Mouse (Mus musculus): Measurements from ENCODE around the gene Alpk3.
A peak's percentile ranks its signal among the peaks of the same experiment; 100 is the strongest.

The Alpk3 gene

DNA sequence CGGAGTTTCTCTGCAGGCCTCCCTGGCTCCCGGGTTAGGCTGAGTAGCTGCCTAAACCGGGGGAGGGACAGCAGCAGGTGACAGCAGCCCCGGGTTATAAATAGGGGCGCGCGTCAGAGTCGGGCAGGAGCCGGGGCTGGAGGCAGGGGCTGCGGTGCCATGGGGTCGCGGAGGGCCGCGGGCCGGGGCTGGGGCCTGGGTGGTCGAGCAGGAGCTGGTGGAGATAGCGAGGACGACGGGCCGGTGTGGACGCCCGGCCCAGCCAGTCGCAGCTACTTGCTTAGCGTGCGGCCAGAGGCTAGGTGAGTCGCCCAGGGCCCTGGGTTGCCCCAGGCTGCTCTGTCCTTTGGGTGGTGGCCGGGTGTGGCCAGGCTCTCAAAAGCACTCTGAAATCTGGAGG lies at the start of gene Alpk3:
Gene Alpk3 (plus strand): TSS at position 130 of the 400 bp plus-strand sequence.
- DNase-seq: no peak

DNA sequence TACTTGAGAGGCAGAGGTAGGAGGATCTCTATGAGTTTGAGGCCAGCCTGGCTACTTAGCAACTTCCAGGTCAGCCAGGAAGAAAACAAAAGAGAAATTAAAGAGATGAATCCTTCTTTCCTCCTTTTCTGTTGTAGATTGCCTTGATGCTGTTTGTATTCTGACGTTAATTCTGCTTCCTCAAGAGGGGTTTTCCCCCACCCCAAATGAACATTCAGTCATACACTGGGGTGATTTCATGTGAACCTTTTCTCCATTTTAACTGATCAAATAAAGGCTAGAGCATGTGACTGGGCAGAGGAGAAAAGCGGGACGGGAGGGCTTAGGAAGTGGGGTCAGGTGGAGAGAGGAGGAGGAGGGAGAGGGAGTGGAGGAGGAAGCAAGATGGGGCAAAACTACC lies 49.1 kb upstream of the Alpk3 start:
- no peak for DNase-seq

DNA sequence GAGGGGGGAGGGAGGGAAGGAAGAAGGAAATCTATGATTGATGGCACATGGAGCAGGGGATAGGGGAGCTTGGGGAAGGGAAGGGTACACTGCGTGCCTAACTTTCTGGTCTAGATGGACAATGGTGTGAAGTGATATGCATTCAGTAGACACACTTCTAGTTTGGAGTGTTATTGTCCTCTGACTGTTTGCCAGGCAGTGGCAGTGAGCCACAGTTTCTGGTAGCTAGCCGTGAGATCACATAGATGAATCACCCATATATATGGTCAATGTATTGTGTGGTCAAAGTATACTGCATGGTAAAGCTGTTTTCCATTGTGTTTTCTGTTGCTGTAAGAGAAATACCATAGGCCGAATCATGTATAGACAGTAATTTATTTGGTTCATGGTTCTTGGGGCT lies 45.8 kb upstream of the Alpk3 start:
- DNase-seq: no peak

DNA sequence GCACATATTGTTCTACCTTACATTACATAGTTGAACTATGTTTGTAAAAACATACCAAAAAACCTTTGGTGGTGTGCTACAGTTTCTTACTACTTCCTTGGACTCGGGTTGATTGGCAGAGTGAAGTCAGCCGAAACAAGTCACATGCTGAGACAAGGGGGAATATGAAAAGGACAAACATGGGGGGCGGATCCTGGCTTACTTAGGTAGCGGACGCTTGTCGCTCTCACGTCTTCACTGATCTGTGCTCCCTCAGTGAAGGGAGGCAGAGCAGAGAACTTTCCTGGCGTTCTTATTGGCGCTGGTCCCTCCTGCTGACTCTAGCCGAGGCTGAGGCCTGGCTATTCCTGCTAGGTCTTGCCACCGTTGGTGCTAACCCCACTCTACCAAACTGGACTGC lies 37.1 kb upstream of the Alpk3 start:
- DNase-seq: no peak

DNA sequence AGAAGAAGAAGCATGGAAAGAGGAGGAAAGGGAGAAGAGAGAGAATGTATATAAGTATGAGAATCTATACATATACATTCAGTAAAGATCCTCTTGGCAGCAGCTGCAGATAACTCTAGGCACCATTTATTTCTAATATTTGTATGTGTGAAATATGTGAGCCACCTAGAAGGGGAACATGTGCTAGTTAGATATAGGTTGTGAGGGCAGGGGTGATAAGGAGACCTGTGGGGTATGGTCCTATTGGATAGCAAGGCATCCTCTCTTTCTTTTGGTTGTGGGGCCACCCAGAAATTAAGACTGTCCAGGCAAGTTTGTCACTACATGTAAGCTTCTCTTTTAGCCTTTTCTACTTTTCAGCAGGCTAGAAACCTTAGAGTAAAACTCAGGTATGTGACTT lies 34.7 kb upstream of the Alpk3 start:
- no peak for DNase-seq

DNA sequence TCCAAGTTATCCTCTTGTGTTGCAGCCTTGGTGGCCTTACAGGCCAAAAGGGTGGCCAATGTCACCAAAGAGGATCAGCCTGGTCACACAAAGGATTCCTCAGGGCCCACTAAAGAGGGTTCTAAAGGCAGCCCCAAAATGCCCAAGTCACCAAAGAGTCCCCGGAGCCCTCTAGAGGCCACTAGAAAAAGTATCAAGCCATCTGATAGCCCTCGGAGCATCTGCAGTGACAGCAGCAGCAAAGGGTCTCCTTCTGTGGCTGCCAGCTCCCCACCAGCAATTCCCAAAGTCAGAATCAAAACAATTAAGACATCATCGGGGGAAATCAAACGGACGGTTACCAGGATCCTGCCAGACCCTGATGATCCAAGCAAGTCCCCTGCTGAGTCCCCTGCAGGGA lies 33.3 kb upstream of the Alpk3 start:
- no peak for DNase-seq

DNA sequence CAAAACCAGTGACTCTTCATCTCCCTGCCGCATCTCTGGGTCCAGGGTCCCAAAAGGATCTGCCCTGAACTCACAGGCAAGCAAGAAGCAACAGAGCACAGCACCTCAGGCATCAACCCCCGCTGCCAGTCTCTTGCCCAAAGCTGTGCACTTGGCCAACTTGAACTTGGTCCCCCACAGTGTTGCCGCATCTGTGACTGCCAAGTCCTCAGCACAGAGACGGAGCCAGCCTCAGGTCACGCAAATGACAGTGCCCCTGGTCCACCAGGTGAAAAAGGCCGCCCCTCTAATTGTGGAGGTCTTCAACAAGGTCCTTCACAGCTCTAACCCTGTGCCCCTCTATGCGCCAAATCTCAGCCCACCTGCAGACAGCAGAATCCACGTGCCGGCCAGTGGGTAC lies 32.7 kb upstream of the Alpk3 start:
- DNase-seq: no peak

DNA sequence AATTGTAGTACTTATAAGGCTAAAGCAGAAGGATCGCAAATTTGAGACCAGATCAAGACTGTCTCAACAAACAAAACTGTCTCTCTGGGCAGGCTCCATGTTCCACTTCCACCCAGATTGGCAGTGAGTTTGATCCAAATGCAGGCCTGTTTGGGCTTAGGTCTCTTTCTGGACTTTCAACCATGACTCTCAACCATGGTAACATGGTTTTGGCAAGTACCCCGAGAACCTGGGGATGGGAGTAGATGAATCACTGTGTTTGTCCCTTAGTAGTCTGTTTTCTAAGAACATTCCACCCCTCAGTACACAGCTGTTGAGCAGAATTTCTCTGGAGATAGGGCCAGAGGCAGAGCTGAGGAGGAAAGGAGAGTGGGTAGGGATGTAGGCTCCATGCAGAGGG lies 31.6 kb upstream of the Alpk3 start:
- no peak for DNase-seq

DNA sequence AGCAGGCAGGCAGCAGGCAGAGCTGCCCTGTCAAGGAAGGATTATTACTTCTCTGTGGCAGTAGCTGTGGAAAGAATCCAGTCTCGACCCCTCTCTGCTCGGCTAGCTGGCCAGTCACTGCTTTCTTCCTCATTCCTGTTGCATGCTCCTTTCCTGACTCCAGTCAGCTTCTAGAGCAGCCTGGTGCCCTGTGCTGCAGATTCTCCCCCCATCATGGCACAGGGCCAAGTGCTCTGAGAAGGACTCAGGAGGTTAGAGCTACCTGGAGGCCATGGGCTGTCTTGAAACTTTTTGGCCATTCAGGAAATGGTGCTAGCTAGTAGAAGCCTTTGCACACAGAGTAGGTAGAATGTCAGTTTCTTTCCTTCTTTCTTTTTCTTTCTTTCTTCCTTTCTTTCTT lies 17.7 kb upstream of the Alpk3 start:
- peak; percentile 53 for DNase-seq

DNA sequence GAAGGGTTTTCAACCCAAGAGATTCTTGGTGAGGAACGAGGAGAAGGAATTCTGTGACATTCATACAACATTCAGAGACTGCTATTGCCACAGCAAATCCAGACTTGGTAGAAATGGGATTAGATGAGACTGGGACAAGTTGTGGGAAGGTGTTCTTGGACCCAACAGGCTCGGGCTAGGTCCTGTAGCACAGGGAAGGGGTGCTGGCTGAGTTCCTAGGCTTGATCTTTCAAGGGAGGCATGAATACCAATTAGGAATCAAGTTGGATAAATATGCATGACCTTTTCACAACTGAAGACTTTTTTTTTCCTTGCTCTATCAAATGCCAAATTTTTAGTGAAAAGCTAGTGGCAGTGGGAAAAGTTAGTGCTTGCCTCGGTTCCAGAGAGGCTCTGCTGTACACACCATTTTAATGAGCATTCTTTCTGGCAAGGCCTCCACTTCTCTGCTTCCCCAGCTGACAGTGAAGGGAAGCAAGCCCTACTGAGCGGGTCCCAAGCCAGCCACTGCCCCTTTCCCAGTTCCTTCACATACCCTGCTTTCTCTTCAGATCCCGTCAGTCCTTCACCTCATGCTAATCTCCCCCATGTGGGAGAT lies 14.3 kb upstream of the Alpk3 start:
- DNase-seq: no peak

DNA sequence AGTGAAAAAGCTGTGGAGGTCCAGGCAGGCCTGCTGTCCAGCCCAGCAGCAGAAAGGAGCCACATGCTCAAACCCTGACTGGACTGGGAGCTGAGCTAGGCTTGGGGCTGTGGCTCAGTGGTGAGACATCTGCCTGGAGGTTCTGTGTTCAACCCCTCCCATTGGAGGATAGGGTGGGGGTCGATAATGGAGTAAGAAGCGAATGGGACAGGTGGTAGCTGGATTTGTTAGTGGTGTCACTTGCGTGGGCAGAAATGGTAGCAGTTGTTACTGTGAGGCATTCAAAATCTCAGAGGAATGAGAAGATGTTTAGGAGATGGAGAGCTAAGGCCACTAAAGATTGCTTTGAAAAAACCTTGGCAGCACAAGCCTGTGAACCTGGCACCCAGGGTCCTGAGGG lies 9.6 kb upstream of the Alpk3 start:
- DNase-seq: no peak

DNA sequence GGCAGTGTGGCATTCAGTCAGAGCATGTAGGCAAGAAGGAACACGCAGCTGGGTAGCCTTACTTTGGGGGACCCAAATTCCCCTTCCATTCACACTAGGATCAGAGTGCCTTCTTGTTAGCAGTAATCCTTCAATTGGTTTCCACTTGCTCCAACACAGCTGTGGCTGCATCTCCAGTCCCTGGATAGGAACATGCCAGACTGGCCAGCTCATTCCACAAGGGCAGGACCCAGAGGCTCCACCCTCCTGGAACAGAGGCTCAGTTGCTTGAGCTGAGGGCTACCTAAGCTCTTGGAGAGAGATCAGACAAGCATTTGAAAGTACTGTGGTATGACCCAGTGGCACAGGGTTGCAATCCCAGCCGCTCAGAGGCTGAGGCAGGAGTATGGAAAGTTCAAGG lies 8.9 kb upstream of the Alpk3 start:
- DNase-seq: no peak

DNA sequence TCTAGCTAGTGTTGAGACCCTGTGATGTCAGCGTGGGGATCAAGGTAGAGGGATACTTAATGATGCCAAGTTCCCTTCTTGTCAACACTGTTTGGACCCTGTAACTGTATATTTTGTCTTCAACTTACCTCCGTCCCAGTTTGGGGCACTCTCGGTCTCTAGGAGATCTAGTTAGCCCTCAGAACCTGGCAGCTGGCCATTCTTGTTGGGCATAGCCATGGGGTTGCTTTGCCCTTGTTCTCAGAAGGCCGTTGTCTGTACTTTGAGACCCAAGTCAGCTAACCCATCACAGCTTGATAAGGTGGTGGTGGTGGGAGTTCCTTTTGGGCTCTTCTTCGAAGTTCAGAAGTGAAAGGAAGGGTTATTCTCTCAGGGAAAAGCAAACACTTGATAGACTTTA lies 7.4 kb upstream of the Alpk3 start:
- no peak for DNase-seq

DNA sequence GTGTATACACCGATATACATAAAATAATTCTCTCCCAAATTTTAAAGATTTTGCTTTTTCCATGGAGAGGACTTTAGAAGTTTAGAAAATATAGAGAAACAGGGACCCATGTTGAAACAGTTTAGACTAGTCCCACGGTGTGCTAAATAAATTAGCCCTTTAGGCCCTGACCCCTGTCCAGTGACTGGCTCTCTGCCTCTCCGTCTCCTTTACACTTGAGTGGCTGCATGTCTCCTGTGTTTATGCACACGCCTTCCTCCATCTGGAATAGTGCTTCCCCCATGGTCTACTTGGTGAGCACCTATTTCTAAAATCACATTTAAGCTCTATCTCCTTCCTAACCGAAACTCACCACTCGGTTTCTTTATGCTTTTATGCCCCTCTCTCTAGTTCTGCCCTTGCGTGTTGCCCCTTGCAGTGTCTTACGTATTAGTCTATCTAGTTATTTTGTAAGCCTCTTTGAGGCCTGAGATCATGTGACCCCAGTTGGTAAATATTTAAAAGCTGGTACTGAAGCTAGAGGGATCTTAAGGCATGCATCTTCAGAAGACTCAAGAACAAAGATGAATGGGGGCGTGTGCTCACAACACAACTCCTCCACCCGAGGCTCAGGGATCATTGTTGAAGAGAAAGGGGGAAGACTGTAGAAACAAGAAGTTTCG lies 1.6 kb upstream of the Alpk3 start:
- peak; percentile 29 for DNase-seq

DNA sequence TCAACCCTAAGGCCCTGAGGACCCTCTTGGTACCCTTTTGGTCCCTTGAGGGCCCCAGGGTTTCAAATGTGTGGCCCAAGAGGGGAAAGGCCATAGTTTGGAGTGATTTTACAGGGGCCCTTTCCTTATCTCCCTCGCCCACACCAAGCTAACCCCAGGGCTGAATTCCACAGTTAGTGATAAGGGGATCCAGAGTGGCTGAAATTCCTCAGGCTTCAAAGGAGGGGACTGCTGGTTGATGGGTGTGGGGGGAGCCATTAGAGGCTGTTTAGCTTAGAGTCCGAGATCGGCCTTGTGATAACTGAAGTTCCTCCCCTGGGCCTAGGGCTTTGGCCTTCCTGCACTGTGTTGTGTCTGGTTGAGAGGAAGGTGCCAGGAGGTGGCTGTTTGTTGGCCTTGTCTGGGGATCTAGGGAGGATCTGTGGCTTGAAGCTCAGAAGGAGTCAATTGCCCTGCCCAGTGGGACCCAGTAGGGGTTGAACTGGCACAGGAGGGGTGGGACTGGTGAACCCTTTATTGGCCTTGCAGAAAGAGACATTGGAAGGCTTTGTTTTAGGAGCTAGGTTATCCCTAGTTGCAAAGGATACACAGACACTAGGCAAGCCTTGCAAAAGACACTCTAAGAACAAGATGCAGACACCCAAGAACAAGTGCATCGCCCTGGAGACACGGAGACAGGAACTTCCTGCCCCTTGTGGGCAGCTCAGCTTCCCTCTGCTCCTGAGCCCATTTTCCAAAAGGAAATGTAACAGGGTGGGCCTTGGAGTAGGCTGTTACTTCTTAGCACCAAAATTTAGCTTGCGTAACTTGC lies 706 bp downstream of the Alpk3 start:
- no peak for DNase-seq

DNA sequence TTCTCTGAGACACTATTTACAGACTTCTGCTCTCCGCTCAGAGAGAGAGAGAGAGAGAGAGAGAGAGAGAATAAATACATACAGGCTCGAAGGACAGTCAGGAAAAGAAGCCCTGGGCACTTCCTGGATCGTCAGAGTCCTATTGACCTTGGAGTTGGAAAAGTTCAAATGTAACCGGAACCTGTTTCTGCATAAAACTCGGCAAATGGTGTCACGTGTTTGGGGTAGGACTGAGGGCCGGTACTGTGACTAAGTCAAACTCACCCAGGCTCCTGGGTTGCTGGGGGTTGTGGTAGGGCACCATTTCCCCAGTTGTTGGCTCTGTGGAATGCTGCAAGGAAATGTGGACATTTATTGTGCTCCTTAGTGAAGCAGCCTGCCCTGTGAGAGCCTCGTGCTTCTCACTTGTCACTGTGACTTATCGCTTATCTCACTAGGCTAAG lies 1.3 kb downstream of the Alpk3 start:
- DNase-seq: peak; percentile 24

DNA sequence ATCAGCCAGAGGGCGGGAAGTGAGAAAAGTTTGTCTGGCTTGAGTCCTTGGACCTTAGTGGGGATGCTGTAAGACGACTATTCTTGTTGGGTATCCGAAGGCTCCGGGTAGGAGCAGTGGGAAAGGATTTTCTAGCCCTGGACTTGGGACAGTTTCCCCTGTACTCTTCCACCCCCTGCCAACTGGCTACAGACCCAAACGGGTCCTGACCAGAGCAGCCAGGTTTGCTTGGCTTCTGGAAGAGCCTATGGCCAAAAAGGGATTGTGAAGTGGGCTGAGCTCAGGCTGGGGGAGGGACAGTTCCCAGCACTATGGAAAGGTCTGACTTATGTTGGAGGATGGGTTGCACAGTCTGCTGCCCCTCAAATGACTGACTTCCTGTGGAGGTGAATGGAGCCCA lies 2.0 kb downstream of the Alpk3 start:
- no peak for DNase-seq

DNA sequence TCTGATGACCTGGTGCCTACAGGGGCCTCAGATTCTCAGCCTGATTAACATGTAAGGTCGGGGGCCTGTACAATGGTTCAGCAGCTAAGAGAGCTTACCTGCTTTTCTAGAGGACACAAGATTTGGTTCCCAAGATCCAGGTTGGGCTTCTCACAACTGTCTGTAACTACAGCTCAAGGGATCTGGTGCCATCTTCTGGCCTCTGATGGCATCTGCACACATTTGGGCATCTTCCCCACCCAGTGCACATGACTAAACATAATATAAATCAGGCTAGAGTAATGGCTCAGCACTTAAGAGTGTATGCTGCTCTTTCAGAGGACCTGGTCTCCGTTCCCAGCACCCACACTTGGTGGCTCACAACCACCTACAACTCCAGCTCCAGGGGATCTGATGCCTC lies 3.5 kb downstream of the Alpk3 start:
- DNase-seq: peak; percentile 59

DNA sequence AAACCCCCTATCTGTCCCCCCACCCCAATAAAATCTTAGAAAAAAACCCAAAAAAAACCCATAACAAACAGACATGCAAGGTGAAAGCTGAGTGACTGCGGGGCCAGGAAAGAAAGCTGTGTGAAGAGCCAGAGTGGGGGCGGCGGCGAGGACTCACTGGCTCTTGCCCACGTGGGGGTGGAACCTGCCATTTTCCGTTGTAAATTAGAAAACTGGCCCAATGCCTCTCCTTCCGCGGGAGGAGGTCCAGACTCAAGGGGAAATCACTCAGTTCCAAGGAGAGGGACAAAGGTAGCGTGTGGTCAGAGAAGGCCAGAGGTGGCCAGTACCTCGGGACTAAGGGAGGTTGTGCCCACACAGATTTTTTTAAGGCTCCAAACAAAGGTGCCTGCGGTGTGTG lies 4.5 kb downstream of the Alpk3 start:
- peak; percentile 49 for DNase-seq

DNA sequence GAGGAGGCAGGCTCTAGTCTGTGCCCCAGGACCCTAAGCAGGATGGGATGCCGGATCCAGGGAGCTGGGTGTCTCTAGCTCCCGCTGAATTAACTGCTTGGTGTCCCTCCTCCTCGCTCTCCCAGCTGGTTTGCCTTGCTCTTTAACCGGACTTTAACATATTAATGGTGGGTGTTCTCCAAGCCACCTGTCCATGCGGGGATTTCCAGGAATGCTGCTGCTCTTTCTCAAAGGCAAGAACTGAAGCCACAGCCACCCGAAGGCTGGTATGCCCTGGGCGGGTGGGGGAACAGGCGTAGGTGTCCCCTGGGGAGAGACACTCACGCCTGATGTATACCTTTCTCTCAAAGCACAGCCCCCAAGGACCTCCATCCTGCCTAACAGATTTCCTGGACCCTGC lies 5.9 kb downstream of the Alpk3 start:
- no peak for DNase-seq

DNA sequence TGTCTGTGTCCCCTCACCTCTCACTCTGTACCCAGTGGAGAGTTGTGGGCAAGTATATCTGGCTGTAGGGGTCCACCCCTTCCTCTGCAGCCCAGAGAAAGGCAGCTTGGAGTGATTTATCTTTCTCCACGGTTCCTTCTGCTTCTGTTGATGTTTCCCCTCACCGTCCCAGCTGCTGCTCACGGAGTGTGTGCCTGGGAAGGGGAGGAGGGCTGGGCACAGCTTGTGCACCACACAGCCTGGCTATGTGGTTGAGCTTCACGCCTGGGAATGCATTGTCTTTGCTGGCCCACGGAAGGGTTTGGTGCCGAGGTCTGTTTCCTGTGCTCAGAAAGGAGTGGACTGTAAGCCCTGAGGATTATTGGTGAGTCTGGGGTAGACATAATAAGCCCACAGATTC lies 9.3 kb downstream of the Alpk3 start:
- DNase-seq: no peak

DNA sequence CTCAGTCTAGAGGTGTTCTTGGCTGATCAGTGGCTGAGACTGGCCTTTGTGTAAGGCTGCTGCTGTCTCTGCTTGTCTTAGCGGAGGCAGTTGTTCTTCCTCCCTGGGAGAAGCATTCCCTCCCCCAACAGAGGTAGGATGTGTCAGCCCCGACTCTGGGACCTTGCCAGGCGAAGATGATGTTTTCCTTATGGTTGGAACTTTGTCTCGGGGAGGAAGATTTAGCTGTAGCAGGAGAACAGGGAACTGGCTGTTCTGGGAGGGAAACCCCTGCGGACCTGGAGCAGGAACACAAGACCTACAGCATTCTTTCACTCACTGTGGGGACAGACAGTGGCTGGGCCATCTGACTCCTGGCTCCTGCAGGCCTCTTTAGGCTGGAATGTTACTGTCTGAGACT lies 15.1 kb downstream of the Alpk3 start:
- DNase-seq: no peak

DNA sequence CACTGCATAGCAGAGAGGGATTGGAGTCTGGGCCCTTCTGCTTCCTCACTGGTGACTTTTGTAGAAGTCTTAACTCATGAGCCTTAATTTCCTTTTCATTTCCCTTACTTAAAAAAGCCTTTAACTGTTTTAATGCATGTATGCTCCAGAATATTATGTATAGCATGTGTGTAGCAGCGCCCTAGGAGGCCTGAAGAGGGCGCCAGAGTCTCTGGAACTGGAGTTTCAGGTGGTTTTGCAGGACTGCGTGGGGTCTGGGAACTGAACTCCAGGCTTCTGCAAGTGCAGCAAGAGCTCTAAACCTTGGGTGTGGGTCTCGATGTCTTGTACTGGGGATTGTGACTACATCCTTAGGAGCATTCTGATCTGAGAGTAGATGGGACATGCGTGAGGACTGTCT lies 15.9 kb downstream of the Alpk3 start:
- DNase-seq: no peak

DNA sequence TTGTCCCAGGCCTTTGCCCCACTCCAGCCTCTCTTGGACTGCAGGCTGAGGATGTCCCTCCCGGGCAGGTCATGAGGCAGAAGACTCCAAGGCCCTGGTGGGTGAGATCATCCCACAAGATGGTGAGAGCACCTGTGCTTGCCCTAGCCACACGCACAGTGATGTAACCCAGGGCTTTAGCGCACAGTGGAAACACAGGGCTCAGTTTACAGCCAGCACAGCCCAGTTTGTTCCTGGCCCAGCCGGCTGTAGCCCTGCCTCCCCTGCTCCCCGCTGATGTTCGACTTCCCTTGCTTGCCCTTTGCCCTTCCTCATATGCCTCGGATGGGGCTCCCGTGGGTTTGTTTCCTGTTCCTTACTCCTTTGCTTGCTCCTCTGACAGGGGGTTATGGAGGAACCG lies 17.1 kb downstream of the Alpk3 start:
- DNase-seq: no peak
